Mouse (Mus musculus) retina, adult 2 months (tissue): ENCODE data around the gene Mplkip.

Experiments used
- DNase-seq: peaks from one replicate; pipeline ENCODE4 v3.0.0-alpha.2; 2012; ENCODE audit warnings: low read depth, low spot score

Gene Mplkip

GRCm38 (mm10) chr13:17694911-17695699, at the start of gene Mplkip, which contains the start of gene Sugct:
Mplkip (plus strand) TSS chr13:17695192.
Sugct (minus strand) TSS chr13:17695553.
- DNase-seq = peak; percentile 99

- no peak for DNase-seq
Measured at GRCm38 (mm10) chr13:17667380-17667779, 27.6 kb upstream of the Mplkip start.

GRCm38 (mm10) chr13:17671122-17671521, 23.9 kb upstream of the Mplkip start:
- no peak for DNase-seq

GRCm38 (mm10) chr13:17689461-17689860, 5.5 kb upstream of the Mplkip start:
- no peak for DNase-seq

- DNase-seq = no peak
Measured at GRCm38 (mm10) chr13:17690686-17691085, 4.3 kb upstream of the Mplkip start.

- no peak for DNase-seq
Measured at GRCm38 (mm10) chr13:17691436-17691835, 3.6 kb upstream of the Mplkip start.

GRCm38 (mm10) chr13:17693816-17694215, 1.2 kb upstream of the Mplkip start:
- DNase-seq = no peak

GRCm38 (mm10) chr13:17694414-17694813, 578 bp upstream of the Mplkip start:
- DNase-seq = no peak

- DNase-seq = no peak
Measured at GRCm38 (mm10) chr13:17695898-17696580, 1.0 kb downstream of the Mplkip start.

GRCm38 (mm10) chr13:17700090-17700715, 5.2 kb downstream of the Mplkip start:
- DNase-seq = no peak

GRCm38 (mm10) chr13:17701322-17701721, 6.3 kb downstream of the Mplkip start:
- no peak for DNase-seq

- DNase-seq = no peak
Measured at GRCm38 (mm10) chr13:17702311-17702710, 7.3 kb downstream of the Mplkip start.

- DNase-seq = no peak
Measured at GRCm38 (mm10) chr13:17705188-17705826, 10.3 kb downstream of the Mplkip start.

GRCm38 (mm10) chr13:17708784-17709311, 13.9 kb downstream of the Mplkip start:
- no peak for DNase-seq

- no peak for DNase-seq
Measured at GRCm38 (mm10) chr13:17717357-17717756, 22.4 kb downstream of the Mplkip start.

- no peak for DNase-seq
Measured at GRCm38 (mm10) chr13:17727922-17728321, 32.9 kb downstream of the Mplkip start.

GRCm38 (mm10) chr13:17728798-17729197, 33.8 kb downstream of the Mplkip start:
- no peak for DNase-seq
